Mouse (Mus musculus): Measurements from ENCODE around the gene Eml4.

DNA sequence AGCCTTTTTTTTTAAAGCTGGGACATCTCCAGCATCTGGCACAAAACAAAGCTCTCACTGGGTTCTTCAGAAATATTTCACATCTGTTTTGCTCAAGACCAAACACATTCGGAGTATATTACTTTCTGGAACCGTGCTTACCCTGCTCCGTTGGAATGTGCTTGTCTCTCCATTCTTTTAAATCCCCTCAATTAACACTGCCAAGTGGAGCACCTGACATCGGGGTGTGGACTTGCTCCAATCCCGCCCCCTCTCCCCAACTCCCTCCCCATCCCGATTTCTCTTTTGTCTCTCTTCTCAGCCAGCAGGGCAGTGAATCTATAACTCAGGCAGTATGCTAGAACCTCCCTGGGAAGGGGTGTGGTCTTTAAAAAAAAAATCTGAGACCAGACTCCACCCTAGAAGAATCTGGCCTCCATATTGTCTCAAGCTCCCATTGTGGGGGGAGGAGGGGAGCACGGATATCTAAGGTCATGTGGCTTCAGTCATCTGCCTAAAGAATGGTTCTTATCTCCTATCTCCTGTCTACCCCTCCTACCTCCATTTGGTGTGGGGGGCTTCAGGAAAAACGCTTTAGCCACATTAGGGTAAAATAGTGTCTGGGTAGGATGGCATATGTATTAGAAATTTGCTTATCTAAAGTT is 37.6 kb upstream of the Eml4 start:
- TF ChIP-seq POLR2A (IDR thresholded peaks at IDR 0.05; ENCODE audit: control insufficient read depth, extremely low read depth, insufficient read depth, low read length, poor library complexity) (no peak), CTCF (IDR thresholded peaks at IDR 0.05; ENCODE audit: borderline replicate concordance, control insufficient read depth, extremely low read depth, insufficient read depth, low read length, poor library complexity) (no peak)
